Mouse (Mus musculus) left cerebral cortex, adult 2 months (tissue): ENCODE results near the gene Rpl37a. TPM values are rescaled to one million over a fixed set of nuclear protein-coding genes. Genes with fewer than 3 reads are reported as not detected.

Source experiments
- DNase-seq, 2 experiments: peaks; one replicate each; pipeline ENCODE4 v3.0.0; 2021 to 2022; ENCODE audit warnings: low spot score in 2 of 2, mixed read lengths in 1 of 2; ENCODE audit errors: extremely low spot score in 1 of 2
- H3K27ac ChIP-seq: fragments of 200-600 bp; 2 replicates; pipeline ENCODE4 v1.8.1; 2022
- H3K4me3 ChIP-seq: fragments of 200-600 bp; 2 replicates; pipeline ENCODE4 v1.8.1; 2022
- CTCF ChIP-seq: fragments of 200-600 bp; IDR thresholded peaks from 2 replicates; pipeline ENCODE4 v1.8.1; 2022; ENCODE audit warnings: antibody characterized with exemption, mild to moderate bottlenecking, moderate library complexity
- intact Hi-C: fragments of 180-260 bp; cut with DNase I; formaldehyde crosslinking; loops from one replicate; pipeline ENCODE4 v1.15.1; 2025
- total RNA-seq, 2 experiments: library from RNA; stranded (reverse); gene quantifications; 2 replicates each; pipeline ENCODE4 v1.2.3; 2021

The Rpl37a gene
- total RNA-seq, 2 experiments from 2014 or later: 546 to 562 TPM

DNA sequence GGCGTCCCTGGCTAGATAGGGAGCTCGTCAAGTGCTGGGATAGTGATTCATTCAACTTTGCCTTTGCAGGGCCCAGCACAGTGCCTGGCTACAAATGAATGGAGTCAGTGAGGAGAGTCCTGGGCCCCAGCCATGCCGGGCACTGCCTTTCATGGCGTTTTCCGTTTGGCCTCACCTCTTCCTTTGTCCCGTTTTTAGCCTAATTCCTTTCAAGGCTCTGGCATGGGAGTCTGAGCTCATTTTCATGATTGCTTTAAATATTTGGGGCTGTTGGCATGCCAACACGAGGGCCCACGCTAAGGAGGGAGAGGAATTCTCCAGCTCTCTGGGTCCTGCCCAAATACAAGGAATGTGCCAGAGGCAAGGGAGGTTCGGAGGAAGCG is 28.6 kb downstream of the Rpl37a start:
- intact Hi-C loops: loop anchor here (5.0 kb wide), 1 partner anchor 88 kb away; no protein-coding TSS in a partner anchor
- Histone ChIP-seq H3K4me3 (no peak overlapping the region), H3K27ac (no peak overlapping the region)
- no peak for TF ChIP-seq CTCF
- DNase-seq: peak; percentile 19 to 33

DNA sequence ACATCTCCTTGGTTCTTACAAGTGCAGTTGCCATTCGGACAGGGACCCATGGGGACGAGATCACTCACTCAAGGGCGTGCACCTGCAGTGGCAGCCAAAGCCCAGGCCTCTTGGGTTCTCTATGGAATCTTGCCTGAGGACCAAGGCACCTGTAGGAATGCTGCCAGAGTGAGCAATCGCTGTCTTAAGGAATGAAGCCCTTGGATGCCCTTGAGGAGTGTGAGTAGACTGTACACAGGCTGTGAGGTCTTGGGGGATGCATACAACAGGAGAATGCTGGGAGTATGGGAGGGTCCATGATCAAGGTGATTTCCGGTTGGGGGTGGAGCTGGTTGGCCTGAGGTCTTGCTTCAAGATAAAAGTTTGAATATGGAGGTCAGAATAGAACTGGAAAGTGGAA is 30.3 kb downstream of the Rpl37a start:
- no peak for DNase-seq
- Histone ChIP-seq H3K27ac (no peak overlapping the region), H3K4me3 (no peak overlapping the region)
- TF ChIP-seq CTCF: no peak
- intact Hi-C loops: loop anchor here (5.0 kb wide), 1 partner anchor 86 kb away; no protein-coding TSS in a partner anchor

DNA sequence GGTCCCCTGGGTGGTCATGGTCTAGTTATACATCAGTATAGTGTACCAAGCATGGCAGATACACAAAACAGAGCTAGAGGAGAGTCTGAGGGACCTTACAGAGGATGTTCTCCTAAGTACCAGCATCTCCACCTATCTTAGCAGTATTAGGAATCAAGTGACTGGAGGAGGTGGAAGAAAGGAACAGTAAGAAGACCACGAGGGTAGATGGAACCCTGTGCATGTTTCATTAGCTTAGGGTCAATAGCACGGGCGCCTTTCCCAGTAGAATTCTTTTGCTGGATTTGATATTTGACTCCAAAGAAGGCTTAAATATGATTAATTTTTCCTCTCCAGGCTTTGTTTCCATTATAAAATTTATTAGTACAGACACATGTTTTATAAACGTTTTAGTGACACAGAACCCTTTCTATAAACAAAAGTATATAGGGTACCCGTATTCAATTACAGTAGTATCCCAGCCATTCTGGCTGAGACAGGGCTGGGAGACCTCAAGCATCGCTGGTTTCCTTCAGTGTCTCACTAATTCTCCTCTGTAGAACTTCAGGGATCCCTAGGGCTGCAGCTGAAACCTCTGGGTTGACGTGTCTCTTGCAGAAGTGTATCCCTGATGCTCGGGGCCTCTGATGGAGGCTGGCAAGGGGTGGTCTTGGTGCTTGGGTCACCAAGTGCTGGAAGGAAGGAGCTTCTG is 33.9 kb downstream of the Rpl37a start:
- DNase-seq: no peak
- no peak for TF ChIP-seq CTCF
- Histone ChIP-seq H3K4me3 (no peak overlapping the region), H3K27ac (no peak overlapping the region)
- intact Hi-C loops: loop anchor here (5.0 kb wide), 1 partner anchor 82 kb away; no protein-coding TSS in a partner anchor

DNA sequence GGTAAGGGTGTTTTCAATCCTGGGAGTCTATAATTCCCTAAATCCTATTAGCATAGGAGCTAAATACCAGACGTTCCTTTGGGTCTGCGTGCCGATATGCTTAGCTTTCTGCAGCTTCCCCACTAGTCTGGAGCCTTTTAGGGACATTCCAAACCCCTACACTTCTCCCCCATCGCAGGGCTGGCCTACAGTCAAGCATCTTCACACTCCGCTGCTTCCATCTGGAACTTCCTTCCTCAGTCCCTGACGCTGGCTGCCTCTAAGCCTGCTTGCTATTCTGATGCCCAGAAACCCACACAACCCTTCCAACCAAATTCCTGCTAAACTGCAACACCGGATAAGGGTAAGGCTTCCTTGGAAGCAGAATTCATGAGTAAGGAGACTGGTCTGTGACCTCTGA is 35.3 kb downstream of the Rpl37a start:
- no peak overlapping the region for H3K27ac ChIP-seq
- DNase-seq: peak; percentile 46 to 57
- intact Hi-C loops: no loop called here
- TF ChIP-seq CTCF: no peak
- H3K4me3 ChIP-seq: no peak overlapping the region

DNA sequence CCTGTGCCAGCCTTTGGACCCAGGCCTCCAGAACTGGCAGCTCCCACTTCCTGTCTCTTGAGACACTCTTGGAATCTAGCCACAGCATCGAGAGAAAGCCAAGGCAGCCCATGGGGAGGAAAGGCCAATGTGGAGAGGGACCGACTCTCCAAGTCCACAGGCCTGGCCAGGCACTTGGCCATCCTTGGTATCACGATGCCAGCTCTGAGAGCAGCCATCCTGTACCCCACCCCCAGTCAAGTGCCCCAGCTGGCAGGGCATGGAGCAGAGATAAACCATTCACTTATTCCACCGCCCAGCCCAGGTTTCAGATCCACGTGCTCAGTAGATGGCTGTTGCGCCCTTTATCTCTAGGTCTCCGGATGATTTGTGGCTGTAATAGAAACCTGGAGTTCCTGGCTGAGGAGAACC is 40.3 kb downstream of the Rpl37a start:
- TF ChIP-seq CTCF: no peak
- DNase-seq: peak in 1 of 2 experiments; percentile 16

DNA sequence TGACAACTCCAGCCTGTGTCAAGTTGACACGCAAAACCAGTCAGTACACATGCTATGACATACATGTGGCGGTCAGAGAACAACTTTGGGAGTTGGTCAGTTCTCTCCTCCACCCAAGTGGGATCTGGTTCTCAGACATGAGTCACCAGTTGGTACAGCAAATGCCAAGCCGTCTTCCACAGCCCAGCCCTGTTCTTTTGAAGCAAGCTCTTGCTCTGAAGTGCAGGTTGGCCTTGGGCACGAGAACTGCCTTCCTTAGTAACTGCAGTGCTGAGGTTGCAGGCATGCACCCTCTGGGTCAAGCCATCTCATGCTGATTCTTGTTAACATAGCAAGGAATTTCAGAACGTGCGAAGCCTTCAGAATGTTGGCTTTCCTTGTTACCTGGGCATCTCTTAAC is 42.1 kb downstream of the Rpl37a start:
- DNase-seq: no peak
- no peak overlapping the region for H3K27ac ChIP-seq
- no peak for TF ChIP-seq CTCF
- intact Hi-C loops: no loop called here
- no peak overlapping the region for H3K4me3 ChIP-seq

More for the DNA sequence above, 40.3 kb downstream of the Rpl37a start:
- H3K27ac ChIP-seq: no peak overlapping the region
- no peak overlapping the region for H3K4me3 ChIP-seq
- intact Hi-C loops: no loop called here

DNA sequence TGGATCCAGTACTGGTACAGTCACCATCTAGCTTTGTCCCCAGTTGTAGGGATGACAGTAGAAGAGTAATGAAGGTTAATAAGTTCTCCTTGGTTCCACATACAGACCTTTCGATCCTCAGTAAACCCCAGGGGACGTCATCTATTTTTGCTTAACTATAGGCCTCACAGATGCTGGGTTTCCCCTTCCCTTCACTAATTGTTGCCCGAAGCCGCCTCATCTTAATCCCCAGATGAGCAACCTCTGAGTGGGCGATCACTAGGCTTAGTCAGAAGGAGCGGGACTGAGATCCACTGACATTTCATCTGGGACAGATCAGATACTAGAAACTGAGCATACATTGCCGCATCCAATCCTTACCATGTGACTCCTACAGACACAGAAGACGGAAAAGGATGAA is 44.1 kb downstream of the Rpl37a start:
- intact Hi-C loops: no loop called here
- H3K27ac ChIP-seq: no peak overlapping the region
- no peak overlapping the region for H3K4me3 ChIP-seq
- no peak for TF ChIP-seq CTCF
- DNase-seq: no peak

DNA sequence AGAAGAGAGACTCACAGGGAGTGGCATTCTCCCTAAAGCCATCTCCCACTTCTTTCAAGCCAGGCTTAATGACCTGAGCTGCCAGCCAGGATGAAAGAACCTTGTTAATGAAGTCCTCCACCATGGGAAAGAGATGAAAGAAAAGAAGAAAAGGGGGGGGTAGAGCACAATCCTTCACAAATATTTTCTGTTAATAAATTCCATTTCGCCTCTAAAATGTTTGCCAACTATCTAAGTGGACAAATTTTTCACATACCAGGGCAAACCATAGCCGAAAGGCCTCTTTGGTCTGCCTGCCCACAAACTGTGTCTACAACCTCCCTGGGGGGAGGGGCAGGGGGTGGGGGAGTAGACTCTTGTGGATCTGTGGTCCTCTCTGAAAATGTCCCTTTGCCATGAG is 44.7 kb downstream of the Rpl37a start:
- TF ChIP-seq CTCF: no peak
- intact Hi-C loops: no loop called here

DNA sequence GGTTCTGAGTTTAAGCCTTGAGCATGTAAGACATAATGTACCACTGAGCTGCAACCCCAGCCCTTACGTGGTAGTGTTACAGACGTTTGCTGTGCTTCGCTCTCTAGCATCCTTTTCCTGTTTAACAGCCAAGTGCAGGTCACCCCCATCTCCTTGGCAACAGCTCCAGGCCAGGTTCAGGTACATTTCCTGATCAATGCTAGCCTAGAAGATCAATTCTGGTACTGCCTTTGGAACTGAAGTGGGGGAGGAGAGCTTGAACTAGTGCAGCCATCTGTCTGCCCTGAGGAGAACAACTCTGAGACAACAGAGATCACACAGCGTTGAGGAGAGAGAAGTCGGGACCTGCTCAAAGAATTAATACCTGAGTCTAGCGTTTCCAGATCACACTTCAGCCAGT is 48.7 kb downstream of the Rpl37a start:
- TF ChIP-seq CTCF: no peak
- no peak for DNase-seq
- Histone ChIP-seq H3K4me3 (no peak overlapping the region), H3K27ac (no peak overlapping the region)
- intact Hi-C loops: no loop called here

More for the DNA sequence above, 44.7 kb downstream of the Rpl37a start:
- Histone ChIP-seq H3K27ac (no peak overlapping the region), H3K4me3 (no peak overlapping the region)
- no peak for DNase-seq

Other genes starting within 250 kb of the Rpl37a start
- gene March4, start 174.4 kb upstream of the Rpl37a start, total RNA-seq: 10 to 100 TPM; 17.9 to 22.6 TPM
- 10 to 100 TPM; 69.0 to 72.4 TPM for gene Smarcal1, start 128.0 kb upstream of the Rpl37a start, total RNA-seq
- gene Ankar, start 10.7 kb upstream of the Rpl37a start, total RNA-seq: not detected
- 10 to 100 TPM; 71.2 to 74.0 TPM for gene Igfbp2, start 113.2 kb downstream of the Rpl37a start, total RNA-seq
- gene Igfbp5, start 163.6 kb downstream of the Rpl37a start, total RNA-seq: 10 to 100 TPM; 42.7 to 51.6 TPM